Mouse (Mus musculus) liver, adult 2 months (tissue): ENCODE measurements around the gene Cd300lf. TPM values are rescaled to one million over a fixed set of nuclear protein-coding genes. Genes with fewer than 3 reads are reported as not detected.

Source experiments
- DNase-seq: peaks from one replicate; pipeline ENCODE4 v3.0.0-alpha.2; 2011; ENCODE audit warnings: low read depth, low spot score; ENCODE audit errors: extremely low read depth
- H3K27ac ChIP-seq: fragments of 200-500 bp; replicated peaks from 2 replicates; pipeline ENCODE4 v1.5.1; 2012; ENCODE audit warnings: low read depth, mild to moderate bottlenecking, control low read depth, inconsistent platforms, low read length; ENCODE audit not compliant: insufficient read depth
- H3K27me3 ChIP-seq: fragments of 200-500 bp; 2 replicates; pipeline ENCODE4 v1.6.1; 2012; ENCODE audit warnings: mild to moderate bottlenecking, moderate library complexity, low read length, inconsistent platforms; ENCODE audit not compliant: control insufficient read depth, insufficient read depth
- H3K36me3 ChIP-seq: fragments of 200-500 bp; 2 replicates; pipeline ENCODE4 v1.6.1; 2012; ENCODE audit warnings: low read length, inconsistent platforms; ENCODE audit not compliant: control insufficient read depth, insufficient read depth
- H3K4me1 ChIP-seq: fragments of 200-500 bp; 2 replicates; pipeline ENCODE4 v1.6.1; 2011; ENCODE audit warnings: low read length; ENCODE audit not compliant: control insufficient read depth, insufficient read depth
- H3K4me3 ChIP-seq: fragments of 200-500 bp; 2 replicates; pipeline ENCODE4 v1.5.1; 2011; ENCODE audit warnings: low read depth, mild to moderate bottlenecking, control low read depth, low read length, moderate library complexity; ENCODE audit not compliant: insufficient read depth
- H3K79me2 ChIP-seq: fragments of 200-500 bp; 2 replicates; pipeline ENCODE4 v1.6.1; 2012; ENCODE audit warnings: inconsistent platforms, mild to moderate bottlenecking, low read length, moderate library complexity; ENCODE audit not compliant: control insufficient read depth, insufficient read depth
- H3K9ac ChIP-seq: fragments of 200-500 bp; 2 replicates; pipeline ENCODE4 v1.6.1; 2012; ENCODE audit warnings: low read depth, mild to moderate bottlenecking, control low read depth, inconsistent platforms, low read length
- CTCF ChIP-seq: fragments of 200-500 bp; IDR thresholded peaks from 2 replicates; pipeline ENCODE4 v1.5.1; 2011; ENCODE audit warnings: low read depth, low read length, control low read depth
- POLR2A ChIP-seq: fragments of 200-500 bp; IDR thresholded peaks from 2 replicates; pipeline ENCODE4 v1.6.1; 2011; ENCODE audit warnings: low read length, control low read depth; ENCODE audit not compliant: insufficient read depth; ENCODE audit errors: extremely low read depth
- WGBS: fragments of 180-500 bp; shearing (Covaris S2); methylation state at CpG from one replicate; pipeline ENCODE4 v1.1.7; 2018; 5-methylcytosine and 5-hydroxymethylcytosine counted together
- polyA plus RNA-seq: library from polyadenylated mRNA; depleted of rRNA; stranded (reverse); fragments of >200 nt; gene quantifications from 2 replicates; pipeline ENCODE4 v1.2.3, GENCODE M21; 2012
- total RNA-seq: library from RNA; depleted of rRNA; stranded (reverse); fragments of >200 nt; gene quantifications from 2 replicates; pipeline ENCODE4 v1.2.3, GENCODE M21; 2014

Gene Cd300lf
- total and polyA plus RNA-seq, 2 experiments = 1.1 to 1.2 TPM

DNA sequence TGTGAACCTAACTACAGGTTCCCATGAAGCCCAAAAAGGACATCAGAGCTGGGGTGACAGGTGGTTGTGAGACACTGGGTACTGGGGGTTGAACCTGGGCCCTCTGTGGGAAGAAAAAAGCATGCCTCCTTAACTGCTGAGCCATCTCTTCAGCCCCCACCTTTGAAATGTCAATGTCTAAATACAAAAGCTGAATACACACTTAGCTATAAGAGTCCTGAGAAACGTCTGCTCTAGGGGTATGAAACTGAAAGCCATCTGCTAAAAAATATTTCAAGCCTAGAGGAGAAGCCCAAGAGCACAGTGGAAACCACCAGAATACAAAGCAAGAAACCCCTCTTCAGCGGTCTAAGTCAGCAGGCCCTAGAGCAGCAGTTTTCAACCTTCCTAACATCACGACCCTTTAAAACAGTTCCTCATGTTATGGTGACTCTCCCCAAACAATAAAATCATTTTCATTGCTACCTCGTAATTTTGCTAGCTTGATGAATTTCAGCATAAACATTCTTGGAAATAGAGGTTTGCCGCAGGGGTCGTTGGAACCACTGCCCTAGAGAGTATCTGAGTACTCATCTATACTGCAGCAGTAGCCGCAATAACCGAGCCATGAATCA is 1.9 kb downstream of the Cd300lf start:
- no peaks in the 10 kb centered on the region for H3K27me3 ChIP-seq
- no peaks in the 10 kb centered on the region for H3K36me3 ChIP-seq
- H3K4me3 ChIP-seq = no peak overlapping the region
- H3K9ac ChIP-seq = no peak overlapping the region
- H3K79me2 ChIP-seq = no peaks in the 10 kb centered on the region
- TF ChIP-seq POLR2A (no peak), CTCF (no peak)
- 71% methylated on average over 8 of the region's 8 CpGs for WGBS
- no peaks in the 10 kb centered on the region for H3K4me1 ChIP-seq
- no peak for DNase-seq
- H3K27ac ChIP-seq = no peak overlapping the region

DNA sequence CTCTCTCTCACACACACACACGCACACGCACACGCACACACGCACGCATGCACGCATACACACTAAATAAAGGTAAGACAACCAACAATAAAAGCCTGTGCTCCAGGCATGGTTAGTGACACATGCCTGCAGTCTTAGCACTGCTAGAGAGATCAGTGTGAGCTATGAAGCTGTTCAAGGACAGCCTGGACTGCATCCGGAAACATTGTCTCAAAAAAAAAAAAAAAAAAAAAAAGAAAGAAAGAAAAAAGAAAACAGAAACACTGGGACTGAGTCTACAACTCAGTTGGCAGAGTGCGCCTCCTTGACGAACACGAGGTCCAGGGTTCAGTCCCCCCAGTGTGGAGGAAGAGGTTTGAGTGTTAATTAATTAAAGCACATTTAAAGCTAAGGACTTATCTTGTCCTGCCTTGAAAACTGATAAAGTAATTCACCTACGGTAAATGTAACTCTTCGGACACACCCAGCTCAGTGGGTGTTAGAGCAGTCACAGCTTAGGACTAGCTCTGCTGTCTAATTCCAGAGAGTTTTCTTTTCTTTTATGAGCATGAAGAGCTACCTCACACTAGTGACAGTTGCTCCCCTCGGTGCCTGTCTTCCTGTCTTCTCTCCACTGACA is 4.2 kb downstream of the Cd300lf start:
- 82% methylated on average over 13 of the region's 13 CpGs for WGBS
- H3K27ac ChIP-seq = no peak overlapping the region
- H3K9ac ChIP-seq = no peak overlapping the region

GRCm38 (mm10) chr11:115128483-115128882 is 5.3 kb downstream of the Cd300lf start:
- TF ChIP-seq CTCF = no peak
- no peak for TF ChIP-seq POLR2A
- Histone ChIP-seq H3K4me1 (no peaks in the 10 kb centered on the region), H3K27ac (no peak overlapping the region), H3K27me3 (no peaks in the 10 kb centered on the region), H3K9ac (no peak overlapping the region), H3K4me3 (no peak overlapping the region), H3K79me2 (no peaks in the 10 kb centered on the region), H3K36me3 (no peaks in the 10 kb centered on the region)
- WGBS = 60% methylated on average over 4 of the region's 4 CpGs
- DNase-seq = no peak

More for the DNA sequence above, 4.2 kb downstream of the Cd300lf start:
- TF ChIP-seq CTCF (no peak), POLR2A (no peak)
- no peaks in the 10 kb centered on the region for H3K27me3 ChIP-seq
- H3K4me3 ChIP-seq = no peak overlapping the region
- H3K36me3 ChIP-seq = no peaks in the 10 kb centered on the region
- no peak for DNase-seq
- H3K79me2 ChIP-seq = no peaks in the 10 kb centered on the region
- H3K4me1 ChIP-seq = no peaks in the 10 kb centered on the region

DNA sequence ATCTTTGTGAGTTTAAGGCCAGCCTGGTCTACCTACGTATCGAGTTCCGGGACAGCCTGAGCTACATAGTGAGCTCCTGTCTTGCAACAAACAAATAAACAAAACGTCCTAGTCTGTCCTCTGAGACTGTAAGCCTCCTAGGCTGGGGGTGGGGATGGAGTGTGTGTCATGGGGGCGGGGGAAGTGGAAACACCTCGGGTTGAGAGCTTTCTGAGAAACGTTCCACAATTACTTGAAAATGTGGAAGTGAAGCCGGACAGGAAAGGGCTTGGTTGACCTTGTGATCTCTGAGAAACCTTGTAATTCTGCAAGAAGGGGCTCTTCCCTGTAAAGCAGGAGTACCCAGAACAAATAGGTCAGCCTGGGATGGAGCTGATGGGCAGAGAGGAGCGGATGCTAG is 14.4 kb downstream of the Cd300lf start:
- no peak overlapping the region for H3K27ac ChIP-seq
- 63% methylated on average over 9 of the region's 9 CpGs for WGBS

GRCm38 (mm10) chr11:115112196-115112595 is 21.6 kb downstream of the Cd300lf start:
- 45% methylated on average over 3 of the region's 3 CpGs for WGBS
- H3K79me2 ChIP-seq = no peaks in the 10 kb centered on the region
- no peak for TF ChIP-seq POLR2A
- TF ChIP-seq CTCF = no peak

More for the DNA sequence above, 14.4 kb downstream of the Cd300lf start:
- no peaks in the 10 kb centered on the region for H3K79me2 ChIP-seq
- no peak for TF ChIP-seq CTCF
- no peak for TF ChIP-seq POLR2A
- H3K27me3 ChIP-seq = no peaks in the 10 kb centered on the region
- H3K4me3 ChIP-seq = no peak overlapping the region
- peak; percentile 19 for DNase-seq
- no peaks in the 10 kb centered on the region for H3K4me1 ChIP-seq
- H3K36me3 ChIP-seq = no peaks in the 10 kb centered on the region
- H3K9ac ChIP-seq = no peak overlapping the region

GRCm38 (mm10) chr11:115110271-115110670 is 23.5 kb downstream of the Cd300lf start:
- TF ChIP-seq CTCF (no peak), POLR2A (no peak)
- Histone ChIP-seq H3K79me2 (no peaks in the 10 kb centered on the region), H3K4me3 (no peak overlapping the region), H3K36me3 (no peaks in the 10 kb centered on the region), H3K27me3 (peaks cover 5% of the 10 kb centered on the region), H3K9ac (no peak overlapping the region), H3K27ac (no peak overlapping the region), H3K4me1 (no peaks in the 10 kb centered on the region)
- no peak for DNase-seq
- 65% methylated on average over 5 of the region's 5 CpGs for WGBS

More at GRCm38 (mm10) chr11:115112196-115112595, 21.6 kb downstream of the Cd300lf start:
- no peak overlapping the region for H3K27ac ChIP-seq
- H3K4me3 ChIP-seq = no peak overlapping the region
- no peak for DNase-seq
- H3K27me3 ChIP-seq = peaks cover under 1% of the 10 kb centered on the region; the same call in 1 of the 2 replicates
- H3K36me3 ChIP-seq = no peaks in the 10 kb centered on the region
- H3K4me1 ChIP-seq = no peaks in the 10 kb centered on the region
- no peak overlapping the region for H3K9ac ChIP-seq
